Mouse (Mus musculus) midbrain, postnatal 0 days (tissue): ENCODE data around the gene Ccl2. TPM values are rescaled to one million over a fixed set of nuclear protein-coding genes. Genes with fewer than 3 reads are reported as not detected.

Source experiments
- ATAC-seq: fragments of 200-750 bp; cut with Nextera tagmentation; 2 replicates; pipeline ENCODE4 v1.8.0; 2017; ENCODE audit warnings: moderate number of reproducible peaks, mild to moderate bottlenecking, moderate TSS enrichment, moderate library complexity; ENCODE audit not compliant: low FRiP score
- DNase-seq: peaks from one replicate; pipeline ENCODE4 v3.0.0-alpha.2; 2015; ENCODE audit warnings: low spot score
- H3K27ac ChIP-seq: fragments of 300-500 bp; sonication (generic); 2 replicates; pipeline ENCODE4 v1.5.1; 2014; ENCODE audit warnings: low read depth, mild to moderate bottlenecking, low read length, mixed read lengths
- H3K27me3 ChIP-seq: fragments of 300-500 bp; sonication (generic); 2 replicates; pipeline ENCODE4 v1.6.1; 2014; ENCODE audit warnings: low read length, control low read depth, mixed read lengths; ENCODE audit not compliant: insufficient read depth
- H3K36me3 ChIP-seq: fragments of 300-500 bp; sonication (generic); 2 replicates; pipeline ENCODE4 v1.6.1; 2014; ENCODE audit warnings: low read length, control low read depth, mixed read lengths; ENCODE audit not compliant: insufficient read depth
- H3K4me1 ChIP-seq: fragments of 300-500 bp; sonication (generic); 2 replicates; pipeline ENCODE4 v1.6.1; 2014; ENCODE audit warnings: mild to moderate bottlenecking, control low read depth, antibody characterized with exemption, low read length, mixed read lengths; ENCODE audit not compliant: insufficient read depth
- H3K4me2 ChIP-seq: fragments of 300-500 bp; sonication (generic); 2 replicates; pipeline ENCODE4 v1.6.1; 2014; ENCODE audit warnings: low read depth, mild to moderate bottlenecking, low read length, mixed read lengths; ENCODE audit not compliant: poor library complexity, severe bottlenecking
- H3K4me3 ChIP-seq: fragments of 300-500 bp; sonication (generic); 2 replicates; pipeline ENCODE4 v1.5.1; 2014; ENCODE audit warnings: low read depth, mild to moderate bottlenecking, low read length, moderate library complexity
- H3K9ac ChIP-seq: fragments of 300-500 bp; sonication (generic); replicated peaks from 2 replicates; pipeline ENCODE4 v1.6.1; 2014; ENCODE audit warnings: mild to moderate bottlenecking, low read length, moderate library complexity, mixed read lengths; ENCODE audit not compliant: poor library complexity, severe bottlenecking
- H3K9me3 ChIP-seq: fragments of 300-500 bp; sonication (generic); 2 replicates; pipeline ENCODE4 v1.6.1; 2016; ENCODE audit warnings: low read length, control low read depth
- CTCF ChIP-seq: IDR thresholded peaks from 2 replicates; pipeline ENCODE4 v1.5.1; 2016; ENCODE audit warnings: antibody characterized with exemption, mild to moderate bottlenecking
- WGBS: fragments of 180-500 bp; shearing (Covaris S2); extraction: QIAGEN DNeasy Blood & Tissue Kit; methylation state at CpG from one replicate; pipeline ENCODE4 v1.1.7; 2014; 5-methylcytosine and 5-hydroxymethylcytosine counted together
- polyA plus RNA-seq: library from polyadenylated mRNA; unstranded; fragments of >200 nt; fragmentation: Nextera tagmentation; extraction: Ambion mirVana; gene quantifications from 2 replicates; pipeline ENCODE4 v1.2.1, GENCODE M21; 2015
- total RNA-seq: library from RNA; depleted of rRNA; stranded (reverse); fragments of >200 nt; gene quantifications from 2 replicates; pipeline ENCODE4 v1.2.3, GENCODE M21; 2014; rRNA removed

The Ccl2 gene
- total and polyA plus RNA-seq, 2 experiments from 2014 or later = 1.1 TPM; not detected in 1

DNA sequence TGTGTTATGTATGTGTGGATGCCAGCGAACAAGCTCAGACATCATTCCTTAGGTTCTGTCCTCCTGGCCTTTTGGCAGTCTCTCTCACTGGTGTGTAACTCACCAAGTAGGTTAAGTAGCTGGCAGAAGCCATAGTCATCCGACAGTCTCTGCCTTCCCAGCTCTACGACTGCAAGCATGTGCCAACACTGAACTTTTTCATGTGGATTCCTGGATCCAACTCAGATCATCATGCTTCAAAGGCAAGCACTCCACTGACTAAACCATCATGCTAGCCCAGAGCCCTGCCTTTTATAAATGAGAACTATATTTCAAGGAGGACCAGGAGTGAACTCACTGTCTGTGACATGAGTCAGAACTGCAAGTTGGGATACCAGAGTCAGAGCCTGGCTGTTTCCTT, 38.3 kb downstream of the Ccl2 start:
- no peak for TF ChIP-seq CTCF
- Histone ChIP-seq H3K27me3 (no peaks in the 10 kb centered on the region), H3K9me3 (no peaks in the 10 kb centered on the region), H3K4me1 (no peaks in the 10 kb centered on the region), H3K36me3 (no peaks in the 10 kb centered on the region), H3K4me3 (no peak overlapping the region), H3K9ac (no peak overlapping the region), H3K27ac (no peak overlapping the region), H3K4me2 (no peak overlapping the region)
- ATAC-seq (no peak), DNase-seq (no peak)
- 89% methylated on average over 3 of the region's 3 CpGs for WGBS

DNA sequence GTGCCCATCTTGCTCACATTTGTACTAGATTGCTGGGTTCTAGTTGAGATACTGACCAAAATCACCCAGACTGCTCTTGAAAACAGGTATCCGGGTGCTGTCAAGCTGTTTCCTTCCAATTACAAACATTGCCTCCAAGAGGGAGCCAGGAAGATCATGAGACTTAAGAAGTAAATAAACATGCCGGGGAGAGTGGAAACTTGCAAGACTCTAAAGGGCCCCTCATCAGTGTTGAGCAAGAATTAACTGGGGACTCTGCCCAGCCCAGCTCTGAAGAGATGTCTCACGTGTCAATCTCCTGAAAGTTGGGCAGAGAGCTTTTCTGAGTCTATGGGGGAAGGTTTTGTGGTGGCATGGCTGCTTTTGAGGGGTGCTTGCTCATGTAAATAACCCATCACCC, 41.7 kb downstream of the Ccl2 start:
- no peaks in the 10 kb centered on the region for H3K9me3 ChIP-seq
- no peaks in the 10 kb centered on the region for H3K4me1 ChIP-seq
- no peaks in the 10 kb centered on the region for H3K36me3 ChIP-seq
- H3K9ac ChIP-seq = no peak overlapping the region
- 76% methylated on average over 3 of the region's 3 CpGs for WGBS
- no peak overlapping the region for H3K4me2 ChIP-seq
- DNase-seq (no peak), ATAC-seq (no peak)
- no peak for TF ChIP-seq CTCF
- H3K4me3 ChIP-seq = no peak overlapping the region
- H3K27ac ChIP-seq = no peak overlapping the region
- no peaks in the 10 kb centered on the region for H3K27me3 ChIP-seq

DNA sequence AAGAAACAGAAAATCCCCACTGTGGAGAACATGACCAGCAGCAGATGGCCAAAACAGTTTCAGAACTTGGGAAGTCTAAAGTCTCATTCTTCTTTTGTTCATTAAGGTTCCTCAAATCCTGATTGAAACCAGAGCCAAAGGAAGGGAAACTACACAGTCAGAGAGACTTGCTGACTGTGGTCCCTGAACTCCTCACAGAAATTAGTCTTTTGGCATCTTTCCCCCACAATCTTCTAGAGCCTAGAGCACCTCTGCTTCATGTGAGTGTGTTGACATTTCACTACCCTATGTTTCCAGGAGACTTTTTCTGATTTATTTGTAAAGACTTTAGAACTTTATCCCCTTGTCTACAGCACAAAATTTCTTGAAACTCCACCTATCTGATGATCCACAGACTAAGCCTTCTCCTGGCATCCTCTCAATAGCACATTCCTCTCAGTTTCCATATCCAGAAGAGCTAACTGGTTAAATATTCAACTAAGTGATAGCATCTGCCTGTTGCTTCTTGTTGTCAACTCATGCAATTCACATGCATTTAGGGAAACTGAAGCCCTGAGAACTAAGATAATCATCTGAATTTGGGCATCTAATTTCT, 42.9 kb downstream of the Ccl2 start:
- H3K4me2 ChIP-seq = no peak overlapping the region
- H3K27ac ChIP-seq = no peak overlapping the region
- H3K4me3 ChIP-seq = no peak overlapping the region
- no peak for ATAC-seq
- no peaks in the 10 kb centered on the region for H3K9me3 ChIP-seq
- DNase-seq = no peak
- no peak overlapping the region for H3K9ac ChIP-seq
- no peaks in the 10 kb centered on the region for H3K27me3 ChIP-seq
- no peak for TF ChIP-seq CTCF
- H3K36me3 ChIP-seq = no peaks in the 10 kb centered on the region
- H3K4me1 ChIP-seq = no peaks in the 10 kb centered on the region

DNA sequence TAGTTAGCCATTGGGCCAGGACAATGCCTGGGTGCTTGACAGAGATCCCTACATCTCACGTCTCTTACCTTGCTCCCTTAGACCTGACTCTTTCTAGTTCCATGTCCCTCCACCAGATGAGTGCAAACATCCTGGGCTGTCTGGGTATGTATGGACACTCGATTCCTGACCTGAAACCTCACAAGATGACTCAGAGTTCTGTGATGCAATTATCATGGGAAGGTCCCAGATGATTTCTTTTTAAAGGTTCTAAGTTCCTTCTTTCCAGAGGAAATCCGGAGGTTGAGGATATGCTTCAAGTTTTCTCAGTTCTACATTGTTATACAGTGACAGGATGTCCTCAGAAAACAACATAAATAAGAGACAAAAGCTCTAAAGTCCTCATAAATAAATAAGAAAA, 45.5 kb downstream of the Ccl2 start:
- Histone ChIP-seq H3K4me3 (no peak overlapping the region), H3K27ac (no peak overlapping the region), H3K27me3 (no peaks in the 10 kb centered on the region), H3K4me2 (no peak overlapping the region), H3K36me3 (no peaks in the 10 kb centered on the region), H3K9me3 (no peaks in the 10 kb centered on the region), H3K9ac (no peak overlapping the region), H3K4me1 (no peaks in the 10 kb centered on the region)
- 77% methylated on average over 3 of the region's 3 CpGs for WGBS
- DNase-seq = no peak
- TF ChIP-seq CTCF = no peak
- no peak for ATAC-seq

DNA sequence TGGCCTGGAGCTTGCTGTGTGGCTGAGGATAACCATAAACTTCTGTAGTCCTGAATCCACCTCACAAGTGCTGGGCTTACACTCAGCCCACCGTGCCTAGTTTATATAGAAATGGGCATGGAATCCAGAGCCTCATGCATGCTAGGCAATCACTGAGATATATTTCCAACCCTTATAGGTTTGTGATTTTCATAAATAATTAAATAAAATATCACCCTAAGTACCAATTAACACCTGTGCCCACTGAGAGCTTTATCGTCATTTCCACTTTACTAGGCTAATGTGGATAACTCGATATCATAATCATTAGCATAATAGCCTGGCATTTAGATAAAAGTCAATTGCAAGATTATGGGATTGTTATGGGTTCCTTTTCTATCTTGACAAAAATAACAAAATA, 49.0 kb downstream of the Ccl2 start:
- DNase-seq = no peak
- no peak overlapping the region for H3K9ac ChIP-seq
- H3K27ac ChIP-seq = no peak overlapping the region
- H3K36me3 ChIP-seq = no peaks in the 10 kb centered on the region
- H3K27me3 ChIP-seq = no peaks in the 10 kb centered on the region
- H3K4me3 ChIP-seq = no peak overlapping the region
- 85% methylated on average over 3 of the region's 3 CpGs for WGBS
- H3K4me1 ChIP-seq = no peaks in the 10 kb centered on the region
- TF ChIP-seq CTCF = no peak
- H3K4me2 ChIP-seq = no peak overlapping the region
- ATAC-seq = no peak
- H3K9me3 ChIP-seq = no peaks in the 10 kb centered on the region

Other genes starting within 250 kb of the Ccl2 start
- not detected in 2 replicates for gene 5530401A14Rik, start 174.9 kb upstream of the Ccl2 start, total RNA-seq
- gene 5530401A14Rik, start 174.9 kb upstream of the Ccl2 start, polyA plus RNA-seq = 0.38 and 0.67 TPM in 2 replicates
- gene Asic2, start 67.1 kb upstream of the Ccl2 start, total RNA-seq = 60.2 and 63.8 TPM in 2 replicates
- gene Asic2, start 67.1 kb upstream of the Ccl2 start, polyA plus RNA-seq = 19.8 and 20.3 TPM in 2 replicates
- not detected in 2 replicates for gene Gm17268, start 3.0 kb downstream of the Ccl2 start, total RNA-seq
- not detected in 2 replicates for gene Gm17268, start 3.0 kb downstream of the Ccl2 start, polyA plus RNA-seq
- gene Ccl7, start 10.1 kb downstream of the Ccl2 start, total RNA-seq = 2.0 TPM in 1 of 2 replicates, not detected in the other
- 1.5 and 2.2 TPM in 2 replicates for gene Ccl7, start 10.1 kb downstream of the Ccl2 start, polyA plus RNA-seq
- gene Ccl11, start 22.3 kb downstream of the Ccl2 start, total RNA-seq = 0.38 TPM in 1 of 2 replicates, not detected in the other
- 0.14 and 0.21 TPM in 2 replicates for gene Ccl11, start 22.3 kb downstream of the Ccl2 start, polyA plus RNA-seq
- gene Ccl12, start 66.3 kb downstream of the Ccl2 start, total RNA-seq = 0.71 and 1.4 TPM in 2 replicates
- gene Ccl12, start 66.3 kb downstream of the Ccl2 start, polyA plus RNA-seq = 7.2 and 9.4 TPM in 2 replicates
- gene Ccl8, start 79.6 kb downstream of the Ccl2 start, total RNA-seq = not detected in 2 replicates
- gene Ccl8, start 79.6 kb downstream of the Ccl2 start, polyA plus RNA-seq = not detected in 2 replicates